Mouse (Mus musculus): ENCODE measurements at regions not wholly inside any gene's neighbourhood (a gene's known extent, or its start where the extent isn't known, plus 50 kb on each side); places are given as distances from the start of the nearest gene placed in this dataset.
A peak's percentile ranks its signal among the peaks of the same experiment; 100 is the strongest.

GRCm38 (mm10) chr5:119398475-119398874 is 272.0 kb upstream of the Tbx3 start:
- DNase-seq (ENCODE audit: low spot score in 2 of 2): no peak

- DNase-seq (ENCODE audit: low spot score in 2 of 2): peak in 1 of 2 experiments; percentile 2
Observed at GRCm38 (mm10) chr5:119400223-119400935, 270.1 kb upstream of the Tbx3 start.

- DNase-seq (ENCODE audit: low spot score in 2 of 2): no peak
Observed at GRCm38 (mm10) chr5:119401915-119402314, 268.6 kb upstream of the Tbx3 start.

GRCm38 (mm10) chr5:119402651-119403050 is 267.8 kb upstream of the Tbx3 start:
- DNase-seq (ENCODE audit: low spot score in 2 of 2): no peak

- DNase-seq (ENCODE audit: low spot score in 2 of 2): no peak
Observed at GRCm38 (mm10) chr5:119410966-119411365, 259.5 kb upstream of the Tbx3 start.

- DNase-seq (ENCODE audit: low spot score in 2 of 2): no peak
Observed at GRCm38 (mm10) chr5:119415835-119416234, 254.6 kb upstream of the Tbx3 start.

- no peak for DNase-seq (ENCODE audit: low spot score in 2 of 2)
Observed at GRCm38 (mm10) chr5:119418486-119418885, 252.0 kb upstream of the Tbx3 start.

GRCm38 (mm10) chr5:119427511-119428019 is 242.9 kb upstream of the Tbx3 start:
- DNase-seq (ENCODE audit: low spot score in 2 of 2): no peak

GRCm38 (mm10) chr5:119431271-119431756 is 239.2 kb upstream of the Tbx3 start:
- no peak for DNase-seq (ENCODE audit: low spot score in 2 of 2)

GRCm38 (mm10) chr5:119434572-119434971 is 235.9 kb upstream of the Tbx3 start:
- no peak for DNase-seq (ENCODE audit: low spot score in 2 of 2)

GRCm38 (mm10) chr5:119448494-119448893 is 222.0 kb upstream of the Tbx3 start:
- DNase-seq (ENCODE audit: low spot score in 2 of 2): no peak

- DNase-seq (ENCODE audit: low spot score in 2 of 2): no peak
Observed at GRCm38 (mm10) chr5:119449166-119449565, 221.3 kb upstream of the Tbx3 start.

- DNase-seq (ENCODE audit: low spot score in 2 of 2): no peak
Observed at GRCm38 (mm10) chr5:119459751-119460150, 210.7 kb upstream of the Tbx3 start.

GRCm38 (mm10) chr5:119462659-119463530 is 207.6 kb upstream of the Tbx3 start:
- no peak for DNase-seq (ENCODE audit: low spot score in 2 of 2)

GRCm38 (mm10) chr5:119464553-119464952 is 205.9 kb upstream of the Tbx3 start:
- DNase-seq (ENCODE audit: low spot score in 2 of 2): no peak

GRCm38 (mm10) chr5:119467346-119468085 is 203.0 kb upstream of the Tbx3 start:
- no peak for DNase-seq (ENCODE audit: low spot score in 2 of 2)

GRCm38 (mm10) chr5:119477926-119478325 is 192.5 kb upstream of the Tbx3 start:
- DNase-seq (ENCODE audit: low spot score in 2 of 2): no peak

- no peak for DNase-seq (ENCODE audit: low spot score in 2 of 2)
Observed at GRCm38 (mm10) chr5:119478331-119478730, 192.1 kb upstream of the Tbx3 start.

GRCm38 (mm10) chr5:119480191-119481190 is 190.0 kb upstream of the Tbx3 start:
- no peak for DNase-seq (ENCODE audit: low spot score in 2 of 2)

- DNase-seq (ENCODE audit: low spot score in 2 of 2): no peak
Observed at GRCm38 (mm10) chr5:119483706-119484105, 186.8 kb upstream of the Tbx3 start.

GRCm38 (mm10) chr5:119486196-119486595 is 184.3 kb upstream of the Tbx3 start:
- no peak for DNase-seq (ENCODE audit: low spot score in 2 of 2)

Measured in natural killer cell, adult 2 months (primary cell).